Mouse (Mus musculus): ENCODE data around the gene Gpc1.

Gene Gpc1

GRCm38 (mm10) chr1:92880101-92880500 is 48.7 kb downstream of the Gpc1 start:
- no peak for DNase-seq (ENCODE audit: low spot score)

GRCm38 (mm10) chr1:92881982-92882381 is 50.5 kb downstream of the Gpc1 start:
- no peak for DNase-seq (ENCODE audit: low spot score)

- no peak for DNase-seq (ENCODE audit: low spot score)
Observed at GRCm38 (mm10) chr1:92888901-92889655, 57.6 kb downstream of the Gpc1 start.

GRCm38 (mm10) chr1:92892791-92893190 is 61.3 kb downstream of the Gpc1 start:
- no peak for DNase-seq (ENCODE audit: low spot score)

GRCm38 (mm10) chr1:92893896-92894295 is 62.5 kb downstream of the Gpc1 start:
- no peak for DNase-seq (ENCODE audit: low spot score)

- DNase-seq (ENCODE audit: low spot score) = peak; percentile 56
Observed at GRCm38 (mm10) chr1:92895089-92895488, 63.6 kb downstream of the Gpc1 start.

- peak; percentile 44 for DNase-seq (ENCODE audit: low spot score)
Observed at GRCm38 (mm10) chr1:92902786-92903185, 71.3 kb downstream of the Gpc1 start, which contains the start of gene Ankmy1. TSS of gene Ankmy1 (minus strand) at chr1:92902906.

- DNase-seq (ENCODE audit: low spot score) = no peak
Observed at GRCm38 (mm10) chr1:92903627-92904026, 72.2 kb downstream of the Gpc1 start.

- DNase-seq (ENCODE audit: low spot score) = no peak
Observed at GRCm38 (mm10) chr1:92905703-92906310, 74.4 kb downstream of the Gpc1 start.

- peak; percentile 72 for DNase-seq (ENCODE audit: low spot score)
Observed at GRCm38 (mm10) chr1:92906779-92907631, 75.6 kb downstream of the Gpc1 start, which contains the start of gene Dusp28. TSS of gene Dusp28 (plus strand) at chr1:92906981.

- no peak for DNase-seq (ENCODE audit: low spot score)
Observed at GRCm38 (mm10) chr1:92907632-92908360, 76.4 kb downstream of the Gpc1 start.

- no peak for DNase-seq (ENCODE audit: low spot score)
Observed at GRCm38 (mm10) chr1:92908664-92909063, 77.2 kb downstream of the Gpc1 start.

- no peak for DNase-seq (ENCODE audit: low spot score)
Observed at GRCm38 (mm10) chr1:92909068-92909467, 77.6 kb downstream of the Gpc1 start.
